In genomic region chr10:75915557-75915956, GRCm38 (mm10) we compare ENCODE assay signal across 20 mouse cellular contexts. TPM values are rescaled to one million over a fixed set of nuclear protein-coding genes. Genes with fewer than 3 reads are reported as not detected.
"Had no signal": no experiment of that assay in that cellular context is flagged by ENCODE, and none has a peak within 500 bp of the region (broad histone marks: within the 10 kb centered on the region; RNA-seq: fewer than 3 reads in every experiment).

No protein-coding gene starts in this region.

- H3K27ac ChIP-seq: liver, embryonic 12.5 days; liver, embryonic 15.5 days; midbrain, embryonic 10.5 days; midbrain, embryonic 13.5 days; neural tube, embryonic 13.5 days had no signal

- H3K9me3 ChIP-seq: liver, embryonic 12.5 days; liver, embryonic 15.5 days; megakaryocyte, embryonic 14.5 days; midbrain, embryonic 10.5 days; midbrain, embryonic 13.5 days; neural tube, embryonic 13.5 days had no signal

- ATAC-seq: liver, embryonic 12.5 days; midbrain, embryonic 13.5 days; midbrain, embryonic 16.5 days had no signal

- H3K4me2 ChIP-seq: liver, embryonic 12.5 days; liver, embryonic 15.5 days; midbrain, embryonic 13.5 days; neural tube, embryonic 13.5 days had no signal

- H3K27me3 ChIP-seq: liver, embryonic 12.5 days; liver, embryonic 15.5 days; megakaryocyte, embryonic 14.5 days; midbrain, embryonic 13.5 days; neural tube, embryonic 13.5 days had no signal

- H3K9ac ChIP-seq: liver, embryonic 12.5 days; liver, embryonic 15.5 days; midbrain, embryonic 13.5 days; neural tube, embryonic 13.5 days had no signal

- H3K4me3 ChIP-seq: liver, embryonic 12.5 days; liver, embryonic 15.5 days; megakaryocyte, embryonic 14.5 days; midbrain, embryonic 10.5 days; midbrain, embryonic 13.5 days; myocyte; neural tube, embryonic 13.5 days had no signal

- DNase-seq: kidney, adult 18-20 months; kidney, adult 9 months; kidney, postnatal 14 days; kidney, postnatal 4 days; left cerebral cortex, postnatal 4 days; retina, postnatal 1 day; right cerebral cortex, postnatal 25 days; thymus, adult 2 months; thymus, postnatal 14 days; thymus, postnatal 4 days had no signal

RNA-seq across cellular contexts. Expression of gene Gm867, which starts 24.9 kb away (rescaled TPM):
- polyA plus RNA-seq: intestine, embryonic 14.5 days; stomach, embryonic 14.5 days had no signal
